Mouse (Mus musculus) stomach, postnatal 0 days (tissue): ENCODE results near the gene Ankmy2.

Source experiments
- CTCF ChIP-seq: IDR thresholded peaks from 2 replicates; pipeline ENCODE4 v1.5.1; 2016; ENCODE audit warnings: antibody characterized with exemption, low read depth, mild to moderate bottlenecking, moderate library complexity
- EP300 ChIP-seq: optimal IDR thresholded peaks from 2 replicates; pipeline ENCODE3; 2016; ENCODE audit warnings: antibody characterized with exemption

DNA sequence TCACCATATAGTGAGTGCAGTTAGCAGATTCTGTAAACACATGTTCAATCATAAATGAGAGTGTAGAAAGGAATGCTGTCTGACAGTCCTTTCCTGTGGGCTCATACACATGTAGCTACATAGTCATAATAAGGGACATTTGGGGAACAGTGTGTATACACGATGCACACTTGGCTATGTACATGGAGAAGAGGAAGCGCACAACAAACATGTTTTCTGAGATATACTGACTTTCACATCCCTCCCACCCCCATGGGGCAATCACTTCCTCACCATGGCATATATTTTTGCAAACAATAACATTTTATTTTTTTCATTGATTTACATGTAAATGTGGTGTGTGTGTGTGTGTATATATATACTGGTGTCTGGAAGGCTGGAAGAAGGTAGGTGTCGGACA lies 37.7 kb upstream of the Ankmy2 start:
- TF ChIP-seq CTCF (no peak), EP300 (no peak)
